Mouse (Mus musculus) G1E (cell line): ENCODE measurements at regions not wholly inside any gene's neighbourhood (a gene's known extent, or its start where the extent isn't known, plus 50 kb on each side); places are given as distances from the start of the nearest gene placed in this dataset.

Source experiments
- ATAC-seq: 2 replicates; pipeline ENCODE4 v1.8.0; 2016; ENCODE audit warnings: mild to moderate bottlenecking; ENCODE audit not compliant: insufficient number of reproducible peaks, poor library complexity, low FRiP score, severe bottlenecking; ENCODE audit errors: extremely low read depth
- DNase-seq: peaks from one replicate; pipeline ENCODE4 v3.0.0; 2012; ENCODE audit warnings: low spot score
- H3K27me3 ChIP-seq: 2 replicates; pipeline ENCODE4 v1.6.1; 2012; ENCODE audit warnings: mild to moderate bottlenecking, low read length, inconsistent platforms; ENCODE audit not compliant: insufficient read depth
- H3K36me3 ChIP-seq: replicated peaks from 2 replicates; pipeline ENCODE3; 2012; ENCODE audit warnings: mild to moderate bottlenecking, inconsistent platforms
- H3K4me1 ChIP-seq: 2 replicates; pipeline ENCODE4 v1.6.1; 2012; ENCODE audit warnings: low read depth, low read length, inconsistent platforms, mixed read lengths; ENCODE audit not compliant: insufficient read depth
- H3K4me3 ChIP-seq: 2 replicates; pipeline ENCODE4 v1.5.1; 2012; ENCODE audit warnings: low read depth, mild to moderate bottlenecking, inconsistent platforms, low read length, moderate library complexity, mixed read lengths
- H3K9me3 ChIP-seq: replicated peaks from 2 replicates; pipeline ENCODE4 v1.6.1; 2012; ENCODE audit warnings: inconsistent platforms
- CTCF ChIP-seq: IDR thresholded peaks from 2 replicates; pipeline ENCODE4 v1.5.1; 2012; ENCODE audit warnings: low read depth, low read length, inconsistent platforms, mixed read lengths
- GATA1 ChIP-seq: IDR thresholded peaks from 2 replicates; pipeline ENCODE4 v1.6.1; 2012; ENCODE audit warnings: borderline replicate concordance, low read length, inconsistent platforms, mixed read lengths
- GATA2 ChIP-seq: IDR thresholded peaks from 2 replicates; pipeline ENCODE4 v1.6.1; 2012; ENCODE audit warnings: low read depth, low read length, inconsistent platforms, borderline replicate concordance
- POLR2AphosphoS5 ChIP-seq: IDR thresholded peaks from 2 replicates; pipeline ENCODE4 v1.6.1; 2012; ENCODE audit warnings: low read depth, low read length, inconsistent platforms; ENCODE audit not compliant: insufficient replicate concordance
- TAL1 ChIP-seq: conservative IDR thresholded peaks from 2 replicates; pipeline ENCODE4 v1.6.1; 2012; ENCODE audit warnings: low read depth, low read length, inconsistent platforms, mixed read lengths

DNA sequence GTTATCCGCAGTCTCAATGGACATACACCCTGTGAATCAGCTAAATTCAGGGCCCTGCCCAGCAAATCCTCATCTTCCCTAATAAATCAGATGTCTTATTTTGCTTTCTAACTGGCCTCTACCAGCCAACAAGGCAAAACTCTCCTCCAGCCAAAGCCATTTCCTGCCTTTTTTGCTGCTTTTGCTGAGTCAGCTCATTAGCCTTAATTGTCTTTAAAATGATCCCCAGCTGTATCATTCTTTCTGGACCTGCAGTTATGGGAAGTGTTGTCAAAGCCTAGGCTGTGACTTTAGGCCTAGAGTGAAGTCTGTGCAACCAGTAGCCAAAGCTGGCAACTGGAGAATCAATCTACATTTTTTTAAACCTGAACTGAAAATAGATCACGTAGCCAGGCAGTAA is 81.4 kb downstream of the Mtpn start:
- peaks cover 8% of the 10 kb centered on the region for H3K27me3 ChIP-seq
- no peaks in the 10 kb centered on the region for H3K36me3 ChIP-seq
- ATAC-seq (no peak), DNase-seq (no peak)
- TF ChIP-seq CTCF (no peak), GATA1 (no peak), POLR2AphosphoS5 (no peak), TAL1 (no peak), GATA2 (no peak)
- H3K4me3 ChIP-seq, result no peak overlapping the region
- H3K9me3 ChIP-seq, result peaks cover 3% of the 10 kb centered on the region; the same call in 1 of the 2 replicates
- H3K4me1 ChIP-seq, result no peaks in the 10 kb centered on the region

DNA sequence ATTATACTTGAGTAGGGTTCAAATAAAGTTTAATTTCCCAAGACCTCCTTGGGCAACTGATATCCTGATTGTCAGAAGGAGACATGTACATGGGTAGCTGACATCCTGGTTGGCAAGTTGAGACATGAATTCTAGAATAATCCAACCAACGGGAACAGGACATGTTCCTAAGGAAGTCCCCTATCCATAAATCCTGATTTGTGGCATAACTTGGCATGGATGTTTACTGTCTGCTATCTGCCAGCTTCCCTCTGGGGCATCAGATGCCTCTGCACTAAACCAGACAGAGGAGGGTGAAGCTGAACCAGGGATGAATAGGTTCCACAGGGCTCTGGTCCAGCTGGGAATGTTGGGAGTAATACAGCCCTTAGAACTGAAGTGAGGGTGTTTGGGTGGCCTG is 94.7 kb downstream of the Mtpn start:
- Histone ChIP-seq H3K36me3 (no peaks in the 10 kb centered on the region), H3K9me3 (no peaks in the 10 kb centered on the region), H3K4me3 (no peak overlapping the region), H3K27me3 (no peaks in the 10 kb centered on the region), H3K4me1 (no peaks in the 10 kb centered on the region)
- no peak for ATAC-seq
- TF ChIP-seq CTCF (no peak), GATA2 (no peak), TAL1 (no peak), GATA1 (no peak), POLR2AphosphoS5 (no peak)
- DNase-seq, result no peak

DNA sequence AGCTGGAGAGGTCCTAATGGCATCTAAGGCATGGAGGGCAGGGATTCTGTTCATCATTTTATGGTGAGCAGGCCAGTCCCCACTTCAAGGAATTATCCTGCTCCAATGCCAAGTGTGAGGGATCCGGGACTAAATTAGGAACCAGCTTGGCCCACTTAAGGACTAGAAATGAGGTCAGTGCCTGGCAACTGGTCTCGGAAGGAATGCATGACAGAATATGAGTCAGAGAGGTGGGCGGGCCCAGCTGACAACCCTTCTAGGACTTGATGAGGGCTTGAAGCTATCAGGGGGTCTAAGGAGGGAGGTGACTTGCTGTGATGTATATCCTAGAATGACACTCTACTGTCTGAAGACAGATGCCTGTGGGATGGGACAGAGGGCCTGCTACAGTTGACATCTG is 100.4 kb upstream of the Fam180a start:
- ATAC-seq (no peak), DNase-seq (no peak)
- Histone ChIP-seq H3K27me3 (no peaks in the 10 kb centered on the region), H3K4me1 (no peaks in the 10 kb centered on the region), H3K9me3 (no peaks in the 10 kb centered on the region), H3K4me3 (no peak overlapping the region), H3K36me3 (no peaks in the 10 kb centered on the region)
- TF ChIP-seq POLR2AphosphoS5 (no peak), TAL1 (no peak), GATA1 (no peak), CTCF (no peak), GATA2 (no peak)

DNA sequence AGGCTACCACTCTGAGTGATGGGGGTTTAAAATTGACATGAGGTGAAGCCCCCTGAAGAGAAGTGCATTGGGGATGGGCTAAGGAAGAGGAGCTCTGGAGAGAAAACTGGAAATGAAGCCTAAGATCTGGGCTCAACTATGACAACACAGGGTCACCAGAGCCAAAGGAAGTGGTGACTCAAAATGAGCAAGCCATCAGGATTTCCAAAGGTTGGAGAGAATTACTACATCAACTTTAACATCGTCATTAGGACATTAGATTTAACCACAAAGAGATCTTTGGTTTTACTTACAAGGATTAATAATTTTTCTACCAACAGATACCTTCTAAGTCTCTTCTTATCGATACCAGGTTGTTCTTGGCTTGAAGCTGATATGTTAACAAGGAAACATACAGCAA is 98.6 kb upstream of the Fam180a start:
- no peak for DNase-seq
- Histone ChIP-seq H3K4me3 (no peak overlapping the region), H3K27me3 (0 out of 2 replicates have a peak, but pooled peaks cover 2% of the 10 kb centered on the region), H3K4me1 (no peaks in the 10 kb centered on the region), H3K9me3 (peaks cover 5% of the 10 kb centered on the region), H3K36me3 (no peaks in the 10 kb centered on the region)
- TF ChIP-seq CTCF, result no peak
- no peak for TF ChIP-seq GATA2
- TF ChIP-seq GATA1, result no peak
- no peak for TF ChIP-seq POLR2AphosphoS5
- no peak for TF ChIP-seq TAL1
- no peak for ATAC-seq

DNA sequence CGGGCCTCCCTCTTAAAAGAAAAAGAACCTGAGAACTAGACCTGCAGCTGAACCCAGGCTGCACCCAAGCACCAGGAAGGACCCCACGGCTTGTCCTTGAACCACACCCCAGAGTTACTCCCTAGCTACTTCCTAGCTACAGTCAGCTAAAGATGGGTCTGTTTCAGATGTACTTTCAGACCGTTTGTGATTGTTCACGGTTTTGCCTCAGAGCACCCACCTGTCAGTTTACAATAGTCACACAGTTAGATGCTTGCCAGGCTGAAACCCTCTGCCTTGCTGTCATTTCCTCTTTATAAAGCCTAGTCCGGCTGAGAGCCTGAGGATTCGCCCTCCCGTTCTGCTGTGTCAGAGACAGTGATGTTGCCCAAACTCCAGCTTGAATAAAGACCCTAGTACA is 95.0 kb upstream of the Fam180a start:
- TF ChIP-seq GATA2, result no peak
- no peak for TF ChIP-seq GATA1
- TF ChIP-seq TAL1, result no peak
- TF ChIP-seq POLR2AphosphoS5, result no peak
- TF ChIP-seq CTCF, result no peak
- H3K9me3 ChIP-seq, result peaks cover 5% of the 10 kb centered on the region
- DNase-seq (no peak), ATAC-seq (no peak)
- H3K4me3 ChIP-seq, result no peak overlapping the region
- H3K36me3 ChIP-seq, result no peaks in the 10 kb centered on the region
- no peaks in the 10 kb centered on the region for H3K4me1 ChIP-seq
- peaks cover 13% of the 10 kb centered on the region; the same call in 1 of the 2 replicates for H3K27me3 ChIP-seq

DNA sequence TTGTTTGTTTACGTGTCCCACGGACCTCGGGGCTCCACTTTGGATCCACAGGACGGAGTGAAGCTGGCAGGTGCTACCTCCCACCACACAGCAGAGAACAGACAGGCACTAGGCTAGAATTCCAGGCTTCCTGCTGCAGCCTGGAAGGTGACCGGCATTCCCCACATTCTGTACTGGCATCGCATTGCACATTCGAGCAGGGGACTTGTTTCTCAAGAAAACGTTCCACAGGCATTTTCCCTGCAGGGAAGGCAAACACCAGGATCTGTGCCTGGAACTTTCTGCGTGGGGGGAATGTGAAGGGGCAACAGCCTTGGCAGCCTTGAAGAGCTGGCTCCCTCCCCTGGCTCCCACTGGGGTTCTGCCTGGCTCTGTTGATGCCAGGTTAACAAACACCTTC is 79.1 kb upstream of the Fam180a start:
- Histone ChIP-seq H3K27me3 (peaks cover 9% of the 10 kb centered on the region), H3K4me1 (no peaks in the 10 kb centered on the region), H3K9me3 (no peaks in the 10 kb centered on the region), H3K36me3 (no peaks in the 10 kb centered on the region), H3K4me3 (no peak overlapping the region)
- ATAC-seq (no peak), DNase-seq (no peak)
- no peak for TF ChIP-seq GATA1
- TF ChIP-seq POLR2AphosphoS5, result no peak
- TF ChIP-seq CTCF, result no peak

DNA sequence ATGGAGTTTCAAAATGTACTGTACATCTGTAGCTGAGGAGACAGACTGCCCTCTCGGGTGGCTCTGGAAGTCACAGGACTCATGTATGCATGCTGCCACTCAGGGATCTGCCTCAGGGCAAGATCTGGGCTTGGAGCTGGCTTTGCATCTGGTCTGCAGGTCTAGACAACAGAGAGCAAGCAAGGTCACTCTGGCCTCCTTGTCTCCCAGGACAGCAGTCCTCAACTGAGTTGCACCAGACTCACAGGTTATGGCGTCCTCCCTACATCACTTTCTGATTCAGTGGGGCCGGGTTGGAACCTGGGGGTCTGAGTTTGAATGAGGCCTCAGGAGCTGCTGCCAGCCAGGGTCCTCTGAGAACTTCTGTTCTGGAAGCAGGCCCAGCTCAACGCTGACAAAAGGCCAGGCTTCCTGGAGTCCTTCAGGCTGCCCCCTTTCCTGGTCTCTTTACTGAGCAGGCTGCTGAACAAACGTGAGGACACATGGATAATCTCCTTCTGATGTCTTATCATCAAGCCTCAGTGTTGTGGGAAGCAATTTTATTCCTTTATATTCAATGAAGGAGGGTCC is 77.5 kb upstream of the Fam180a start:
- Histone ChIP-seq H3K9me3 (no peaks in the 10 kb centered on the region), H3K4me3 (no peak overlapping the region), H3K4me1 (no peaks in the 10 kb centered on the region), H3K27me3 (peaks cover 13% of the 10 kb centered on the region), H3K36me3 (no peaks in the 10 kb centered on the region)
- ATAC-seq (no peak), DNase-seq (no peak)
- TF ChIP-seq TAL1, result no peak
- TF ChIP-seq POLR2AphosphoS5, result no peak
- no peak for TF ChIP-seq GATA1
- TF ChIP-seq GATA2, result no peak
- no peak for TF ChIP-seq CTCF
